Mouse (Mus musculus): ENCODE data around the gene Gm8369. TPM values are rescaled to one million over a fixed set of nuclear protein-coding genes. Genes with fewer than 3 reads are reported as not detected.
"Not testable (repeated sequence)": the region's sequence is repeated elsewhere in the genome, so short reads cannot be mapped to it uniquely, and the experiment has no call there.

Gene Gm8369
- 13.7 and 24.7 TPM in 2 replicates for total RNA-seq (2015; ENCODE audit: low replicate concordance)
- total RNA-seq (2017; ENCODE audit: low replicate concordance), result 8.3 and 21.9 TPM in 2 replicates

DNA sequence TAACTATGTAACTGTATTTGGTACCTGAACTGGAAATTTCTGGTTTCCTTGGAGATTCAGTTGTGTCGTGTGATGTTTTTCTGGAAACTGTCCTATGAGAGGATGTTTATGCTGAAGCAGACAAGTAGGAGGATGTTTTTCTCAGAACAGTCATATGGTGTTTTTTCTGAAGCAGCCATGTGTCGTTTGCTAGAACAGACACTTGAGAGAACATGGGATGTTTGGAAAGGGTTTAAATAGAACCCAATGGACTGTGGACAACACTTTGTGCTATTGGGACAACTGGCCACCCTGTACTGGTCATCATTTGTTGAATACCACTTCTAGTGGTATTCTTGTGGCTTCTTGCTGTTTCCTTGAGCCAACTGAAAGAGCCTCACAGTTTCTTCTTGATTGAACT, at the start of gene Gm8369:
Gene Gm8369, plus strand, starts transcription at position 193 of the 400 bp plus-strand sequence.
- ATAC-seq (replicated peaks; ENCODE audit: low FRiP score, poor library complexity, severe bottlenecking), result no peak

DNA sequence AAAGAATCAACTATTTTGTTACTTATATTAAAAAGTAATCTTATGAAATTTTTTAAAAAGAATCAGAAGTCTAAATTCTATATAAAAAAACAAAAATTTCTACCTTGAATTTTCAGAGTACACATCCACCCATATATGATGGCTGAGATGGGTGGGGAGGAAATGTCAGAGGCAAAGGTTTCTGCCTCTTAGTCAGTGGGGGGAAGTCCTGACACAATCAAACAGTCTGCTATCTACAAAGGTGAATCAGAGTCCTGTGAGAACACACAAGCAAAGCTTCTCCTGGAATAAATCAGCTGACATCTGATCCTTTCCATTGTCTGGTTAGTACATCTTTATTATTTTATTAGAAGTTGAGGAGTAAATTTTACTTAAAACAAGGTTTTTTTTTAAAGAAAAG, 42.4 kb upstream of the Gm8369 start, which contains the start of gene Ms4a4b:
Gene Ms4a4b, plus strand, starts transcription at position 216 of the 400 bp plus-strand sequence.
- ATAC-seq (replicated peaks; ENCODE audit: low FRiP score, poor library complexity, severe bottlenecking), result no peak

DNA sequence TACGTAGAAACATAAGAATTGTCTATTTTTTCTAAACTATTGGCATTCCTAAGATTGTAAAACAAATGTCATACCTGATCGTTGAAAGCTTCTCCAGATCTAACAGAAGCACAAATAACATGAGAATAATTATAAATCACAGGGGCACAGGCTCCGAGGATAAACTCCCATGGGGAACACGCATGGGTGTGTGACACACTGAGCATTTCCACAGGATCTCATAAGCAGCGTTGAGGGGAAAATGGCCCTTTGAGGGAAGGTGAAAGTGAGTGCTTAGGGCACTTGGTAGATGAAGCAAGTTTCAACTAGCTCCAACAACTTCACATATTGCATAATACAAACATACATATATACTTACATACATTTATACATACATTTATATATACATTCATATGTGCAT, 41.8 kb upstream of the Gm8369 start:
- ATAC-seq (replicated peaks; ENCODE audit: low FRiP score, poor library complexity, severe bottlenecking), result no peak

DNA sequence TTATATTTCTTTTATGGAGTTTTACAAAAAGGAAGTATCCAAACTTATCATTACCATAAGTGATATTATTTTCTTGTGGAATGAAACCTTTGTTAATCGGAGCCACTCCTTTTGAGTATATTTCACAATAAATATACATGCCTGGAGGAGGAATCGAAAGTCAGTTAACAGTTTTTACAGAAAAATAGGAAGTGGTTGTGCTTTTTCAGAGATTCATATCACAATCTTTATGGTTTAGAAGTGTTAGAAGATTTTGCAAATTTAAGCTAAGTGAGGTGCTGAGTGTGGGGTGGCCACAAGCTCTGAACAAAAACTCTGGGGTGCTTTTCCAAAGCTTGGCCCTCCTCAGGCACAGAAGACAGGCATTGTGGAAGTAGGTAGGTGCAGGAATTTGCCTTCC, 38.5 kb upstream of the Gm8369 start:
- ATAC-seq (replicated peaks; ENCODE audit: low FRiP score, poor library complexity, severe bottlenecking), result no peak

DNA sequence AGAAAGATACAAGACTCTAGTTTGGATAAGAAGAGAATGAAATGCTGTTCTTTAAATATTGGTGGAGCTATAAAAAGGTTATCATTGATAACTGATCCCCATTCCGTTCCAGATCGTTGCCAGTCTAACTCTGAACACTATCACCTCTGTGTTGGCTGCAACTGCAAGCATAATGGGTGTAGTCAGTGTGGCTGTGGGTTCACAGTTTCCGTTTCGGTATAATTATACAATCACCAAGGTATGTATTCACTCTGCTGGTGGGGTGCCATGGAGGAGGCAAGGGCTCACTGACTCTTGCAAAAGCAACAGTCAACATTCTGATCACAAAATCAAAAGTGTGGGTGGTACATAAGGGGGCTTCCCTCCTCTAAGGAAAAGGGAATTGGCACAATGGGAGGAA, 26.7 kb upstream of the Gm8369 start:
- ATAC-seq (replicated peaks; ENCODE audit: low FRiP score, poor library complexity, severe bottlenecking), result not testable (repeated sequence)

DNA sequence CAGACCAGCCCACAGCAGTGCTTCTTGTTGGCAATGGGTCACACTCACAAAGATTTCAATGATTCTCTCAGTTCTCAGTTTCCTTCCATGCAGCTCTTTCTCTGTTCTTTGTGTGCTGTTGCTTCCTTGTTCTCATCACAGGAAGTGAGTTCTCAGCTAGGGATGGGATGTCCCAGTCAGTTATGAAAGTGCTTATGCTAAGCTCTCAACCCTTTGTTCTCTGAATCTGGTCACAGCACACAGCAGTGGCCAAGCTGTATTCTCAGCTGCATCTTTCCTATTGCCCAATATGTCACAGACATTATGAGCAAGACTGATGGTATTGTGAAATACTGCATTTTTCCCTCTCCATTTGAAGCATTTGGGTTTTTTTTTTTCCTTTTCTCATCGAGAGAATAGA, 20.9 kb upstream of the Gm8369 start:
- ATAC-seq (replicated peaks; ENCODE audit: low FRiP score, poor library complexity, severe bottlenecking), result not testable (repeated sequence)

DNA sequence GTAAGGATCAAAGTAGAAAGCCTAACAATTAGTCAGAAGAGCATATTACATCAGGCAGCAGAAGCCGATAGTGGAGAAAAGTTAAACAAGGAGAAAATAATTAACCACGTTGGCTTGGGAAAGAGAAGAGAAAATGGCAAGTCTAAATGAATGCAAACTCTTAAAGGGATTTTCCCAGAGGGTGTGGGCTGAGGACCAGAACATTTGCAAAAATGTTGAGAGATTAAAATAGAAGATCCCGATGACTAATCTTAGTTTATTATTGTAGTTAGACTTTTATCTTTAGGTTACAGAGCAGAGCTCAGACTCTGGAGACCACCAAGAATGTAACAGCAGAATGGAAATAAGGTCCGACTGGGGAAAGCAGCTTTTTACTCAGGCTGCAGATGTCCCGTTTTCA, 19.3 kb upstream of the Gm8369 start:
- ATAC-seq (replicated peaks; ENCODE audit: low FRiP score, poor library complexity, severe bottlenecking), result no peak

DNA sequence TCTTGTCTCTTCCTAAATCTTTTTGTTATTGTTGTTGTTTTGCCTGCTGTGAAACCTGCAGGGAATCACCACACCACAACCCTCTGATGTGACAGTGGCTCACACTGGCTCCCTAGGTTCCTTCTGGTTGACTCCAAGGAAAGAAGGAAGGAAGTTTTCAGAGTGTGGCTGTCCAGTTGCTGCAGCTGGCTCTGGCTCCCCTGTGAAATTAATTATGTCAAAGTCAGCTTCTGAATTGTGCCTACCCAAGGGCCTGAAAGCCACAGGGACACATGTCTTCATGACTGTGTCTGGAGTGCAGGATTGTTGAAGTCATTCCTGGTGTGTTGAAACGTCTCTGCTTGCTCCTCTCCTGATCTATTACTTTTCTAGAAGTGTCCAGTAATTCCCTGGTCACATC, 17.4 kb upstream of the Gm8369 start:
- not testable (repeated sequence) for ATAC-seq (replicated peaks; ENCODE audit: low FRiP score, poor library complexity, severe bottlenecking)

DNA sequence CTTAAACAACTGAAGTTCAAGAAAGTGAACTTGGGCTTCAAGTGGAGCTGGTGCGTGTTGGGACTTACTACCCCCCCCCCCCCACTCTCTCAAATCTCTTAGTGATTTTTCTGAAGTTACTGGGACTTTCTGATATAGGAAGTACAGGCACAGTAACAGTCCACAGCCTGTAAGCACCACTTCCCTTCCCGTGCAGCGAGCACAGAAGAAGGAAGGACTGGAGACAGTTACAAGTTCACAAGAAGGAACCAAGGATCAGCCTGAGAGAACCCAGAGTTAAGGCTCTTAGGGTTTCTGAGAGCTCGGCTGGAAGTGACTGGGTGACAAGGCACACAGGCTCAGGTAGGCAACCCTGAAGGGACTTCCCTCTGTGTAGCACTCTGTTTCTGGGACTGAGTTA, 16.5 kb upstream of the Gm8369 start, which contains the start of gene Ms4a6c:
Gene Ms4a6c, plus strand, starts transcription at position 152 of the 400 bp plus-strand sequence.
- ATAC-seq (replicated peaks; ENCODE audit: low FRiP score, poor library complexity, severe bottlenecking), result not testable (repeated sequence)

DNA sequence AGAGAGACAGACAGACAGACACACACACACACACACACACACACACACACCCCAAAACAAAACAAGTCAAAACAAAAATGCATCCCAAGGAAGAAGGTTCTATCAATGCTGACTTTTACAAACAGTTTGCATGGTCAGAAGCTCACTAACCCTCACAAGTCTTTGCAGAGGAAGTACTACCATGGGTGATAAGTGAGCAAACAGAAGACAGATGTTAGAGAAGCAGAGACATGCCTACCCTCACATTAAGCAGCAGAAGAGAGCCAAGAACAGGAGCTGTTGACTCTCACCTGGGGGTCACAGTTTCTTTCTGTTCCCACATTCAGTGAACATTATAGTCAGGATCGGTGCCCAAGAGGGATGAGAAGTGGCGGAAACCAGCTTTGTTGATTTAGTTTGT, 6.0 kb upstream of the Gm8369 start:
- no peak for ATAC-seq (replicated peaks; ENCODE audit: low FRiP score, poor library complexity, severe bottlenecking)

DNA sequence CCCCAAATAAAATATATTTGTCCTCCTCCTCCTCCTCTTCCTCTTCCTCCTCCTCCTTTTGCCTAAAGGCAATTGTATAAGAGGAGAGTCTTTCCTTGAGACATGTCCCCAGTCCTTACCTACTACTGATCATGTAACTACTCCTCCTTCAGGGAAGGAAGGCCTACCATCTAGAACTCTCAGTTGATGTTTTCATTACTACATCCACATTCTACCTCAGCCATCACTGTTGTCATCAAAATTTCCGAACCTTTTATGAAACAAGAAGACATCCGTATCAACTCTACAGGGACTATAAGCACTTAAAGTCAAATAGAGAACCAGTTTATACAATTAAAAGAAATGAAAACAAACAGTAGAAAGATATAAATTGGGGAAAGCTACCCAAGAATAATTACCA, 3.1 kb upstream of the Gm8369 start:
- ATAC-seq (replicated peaks; ENCODE audit: low FRiP score, poor library complexity, severe bottlenecking), result no peak

DNA sequence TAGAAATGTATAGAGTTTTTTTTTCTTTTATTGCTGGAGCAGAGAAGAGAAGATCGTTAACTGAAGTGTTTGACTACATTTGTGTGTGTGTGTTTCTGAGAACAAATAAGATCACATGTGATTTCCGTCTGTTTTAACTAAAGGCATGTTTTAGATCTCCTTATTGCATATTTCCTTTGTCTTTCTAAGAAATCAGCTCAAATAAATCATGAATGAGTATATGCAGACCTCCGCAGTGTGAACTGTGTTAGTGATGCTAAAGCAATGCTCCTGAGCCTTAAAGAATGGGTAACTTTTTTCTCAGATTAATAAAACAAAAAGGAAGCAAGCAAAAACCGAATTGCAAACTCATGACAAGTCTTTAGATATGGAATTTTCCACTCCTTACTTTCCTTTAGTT, 1.8 kb upstream of the Gm8369 start:
- ATAC-seq (replicated peaks; ENCODE audit: low FRiP score, poor library complexity, severe bottlenecking), result no peak

DNA sequence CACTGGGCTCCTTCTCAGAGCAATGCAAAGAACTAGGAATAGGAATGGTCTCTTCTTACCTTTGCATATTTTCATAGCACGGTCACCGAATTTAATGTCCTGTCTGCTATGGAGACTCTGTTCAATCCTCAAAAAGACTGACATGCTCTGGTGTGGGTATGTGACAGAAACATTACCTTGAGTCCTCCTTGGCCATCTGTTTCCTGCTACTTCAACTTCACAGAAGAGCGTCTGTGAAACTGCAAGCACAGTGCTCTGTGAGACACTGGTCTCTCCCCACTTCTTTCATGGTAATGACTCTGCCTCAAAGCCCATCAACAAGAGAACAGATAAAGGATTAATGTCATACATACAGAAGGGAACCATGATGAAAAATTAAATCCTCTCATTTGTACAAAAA, 1.4 kb upstream of the Gm8369 start:
- no peak for ATAC-seq (replicated peaks; ENCODE audit: low FRiP score, poor library complexity, severe bottlenecking)

DNA sequence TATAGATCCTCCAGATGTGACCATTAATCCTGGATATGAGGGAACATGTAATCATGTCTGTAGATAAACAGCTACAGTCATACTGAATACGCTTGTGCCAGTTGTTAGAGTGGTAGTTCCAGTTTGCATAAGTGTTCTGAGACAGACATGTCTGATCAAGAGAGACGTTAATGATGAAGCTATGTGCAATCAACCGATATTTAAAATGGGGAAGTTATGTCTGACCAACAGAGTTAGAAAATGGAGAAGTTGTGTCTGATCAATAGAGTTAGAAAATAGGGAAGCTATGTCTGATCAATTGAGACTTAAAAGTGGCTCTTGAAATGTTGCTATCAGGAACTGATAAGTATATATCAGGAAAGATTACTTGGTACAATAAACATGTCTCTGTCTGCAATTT, 472 bp upstream of the Gm8369 start:
- ATAC-seq (replicated peaks; ENCODE audit: low FRiP score, poor library complexity, severe bottlenecking), result no peak

DNA sequence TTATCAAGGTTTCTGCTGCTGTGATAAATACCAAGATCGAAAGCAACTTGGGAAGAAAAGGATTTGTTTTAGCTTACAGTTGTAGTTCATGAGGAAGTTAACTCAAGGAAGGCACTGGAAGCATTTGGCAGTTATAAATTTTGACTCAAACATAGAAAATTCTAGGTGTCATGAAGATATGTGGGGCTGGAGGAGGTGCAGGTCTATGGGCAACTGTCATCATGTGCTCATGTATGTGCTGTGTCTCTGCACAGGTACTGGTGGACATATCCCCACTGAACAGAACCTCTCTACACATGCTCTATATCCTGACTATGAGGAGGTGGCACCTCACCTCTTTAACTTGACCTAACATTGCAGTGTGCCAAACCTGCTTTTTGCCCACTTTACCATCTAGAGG, 861 bp downstream of the Gm8369 start:
- ATAC-seq (replicated peaks; ENCODE audit: low FRiP score, poor library complexity, severe bottlenecking), result no peak

DNA sequence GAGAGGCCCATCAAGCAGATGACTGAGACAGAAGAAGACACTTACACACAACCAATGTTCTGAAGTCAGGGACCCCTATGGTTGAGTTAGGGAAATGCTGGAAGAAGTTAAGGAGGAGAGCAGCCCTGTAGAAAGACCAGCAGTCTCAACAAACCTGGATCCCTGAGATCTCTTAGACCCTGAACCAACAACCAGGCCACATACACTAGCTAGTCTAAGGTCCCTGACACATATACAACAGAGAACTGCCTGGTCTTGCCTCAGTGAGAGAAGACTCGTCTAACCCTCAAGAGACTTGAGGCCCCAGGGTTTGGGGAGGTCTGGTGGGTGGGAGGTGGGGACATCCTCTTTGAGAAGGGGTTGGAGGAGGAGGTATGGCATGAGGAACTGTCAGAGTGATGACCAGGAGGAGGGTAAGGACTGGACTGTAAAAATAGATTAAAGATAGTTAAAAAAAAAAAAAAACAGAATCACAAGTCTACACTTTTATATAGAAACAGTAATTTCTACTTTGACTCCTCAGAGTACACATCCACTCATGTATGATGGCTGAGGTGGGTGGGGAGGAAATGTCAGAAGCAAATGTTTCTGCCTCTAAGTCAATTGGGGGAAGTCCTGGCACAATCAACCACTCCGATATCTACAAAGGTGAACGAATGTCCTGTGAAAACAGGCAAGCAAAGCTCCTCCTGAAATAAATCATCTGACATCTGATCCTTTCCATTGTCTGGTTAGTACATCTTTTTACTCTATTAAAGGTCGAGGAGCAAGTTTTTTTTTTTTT, 5.9 kb downstream of the Gm8369 start:
- no peak for ATAC-seq (replicated peaks; ENCODE audit: low FRiP score, poor library complexity, severe bottlenecking)

DNA sequence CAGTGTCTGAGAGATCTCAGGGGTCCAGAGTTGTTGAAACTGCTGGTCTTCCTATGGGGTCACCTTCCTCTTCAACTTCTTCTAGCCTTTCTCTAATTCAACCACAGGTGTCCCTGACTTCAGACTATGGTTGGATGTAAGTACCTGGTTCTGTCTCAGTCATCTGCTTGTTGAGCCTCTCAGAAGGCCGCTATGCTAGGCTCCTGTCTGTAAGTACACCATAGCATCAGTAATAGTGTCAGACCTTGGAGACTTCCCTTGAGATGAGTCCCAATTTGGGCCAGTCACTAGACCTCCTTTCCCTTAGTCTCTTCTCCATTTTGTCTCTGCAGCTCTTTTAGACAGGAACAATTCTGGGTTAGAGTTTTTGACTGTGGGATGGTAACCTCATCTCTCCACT, 6.9 kb downstream of the Gm8369 start:
- ATAC-seq (replicated peaks; ENCODE audit: low FRiP score, poor library complexity, severe bottlenecking), result no peak

DNA sequence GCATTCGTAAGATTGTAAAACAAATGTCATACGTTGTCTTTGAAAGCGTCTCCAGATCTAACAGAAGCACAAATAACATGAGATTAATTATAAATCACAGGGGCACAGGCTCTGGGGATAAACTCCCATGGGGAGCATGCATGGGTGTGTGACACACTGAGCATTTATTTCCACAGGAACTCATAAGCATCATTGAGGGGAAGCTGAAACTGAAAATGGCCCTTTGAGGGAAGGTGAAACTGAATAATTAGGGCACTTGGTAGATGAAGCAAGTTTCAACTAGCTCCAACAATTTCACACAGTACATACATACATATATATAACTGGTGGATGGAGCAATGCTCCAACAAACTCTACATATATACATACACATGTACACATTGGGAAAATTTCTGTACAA, 8.8 kb downstream of the Gm8369 start:
- ATAC-seq (replicated peaks; ENCODE audit: low FRiP score, poor library complexity, severe bottlenecking), result no peak

DNA sequence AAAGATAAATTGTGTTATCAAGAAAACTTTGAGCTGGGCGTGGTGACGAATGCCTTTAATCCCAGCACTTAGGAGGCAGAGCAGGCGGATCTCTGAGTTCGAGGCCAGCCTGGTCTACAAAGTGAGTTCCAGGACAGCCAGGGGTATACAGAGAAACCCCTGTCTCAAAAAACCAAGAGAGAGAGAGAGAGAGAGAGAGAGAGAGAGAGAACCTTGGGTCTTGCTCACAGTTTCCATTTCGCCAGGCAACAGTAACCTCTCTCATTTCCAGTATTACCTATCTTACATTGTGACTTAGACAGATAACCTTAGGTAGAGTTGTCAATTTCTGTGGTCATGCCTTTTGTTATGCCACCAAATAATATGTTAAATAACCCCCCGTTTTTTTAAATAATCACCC, 10.6 kb downstream of the Gm8369 start:
- ATAC-seq (replicated peaks; ENCODE audit: low FRiP score, poor library complexity, severe bottlenecking), result no peak

DNA sequence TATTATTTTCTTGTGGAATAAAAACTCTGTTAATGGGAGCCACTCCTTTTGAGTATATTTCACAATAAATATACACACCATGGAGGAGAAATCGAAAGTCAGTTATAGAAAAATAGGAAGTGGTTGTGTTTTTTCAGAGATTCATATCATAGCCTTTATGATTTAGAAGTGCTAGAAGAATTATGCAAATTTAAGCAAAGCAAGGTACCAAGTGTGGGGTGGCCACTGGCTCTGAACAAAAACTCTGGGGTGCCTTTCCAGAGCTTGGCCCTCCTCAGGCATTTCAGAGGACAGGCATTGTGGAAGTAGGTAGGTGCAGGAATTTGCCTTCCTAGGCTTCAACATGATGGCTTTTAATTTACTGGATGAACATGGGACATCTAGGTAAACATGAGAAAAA, 11.6 kb downstream of the Gm8369 start:
- ATAC-seq (replicated peaks; ENCODE audit: low FRiP score, poor library complexity, severe bottlenecking), result not testable (repeated sequence)

DNA sequence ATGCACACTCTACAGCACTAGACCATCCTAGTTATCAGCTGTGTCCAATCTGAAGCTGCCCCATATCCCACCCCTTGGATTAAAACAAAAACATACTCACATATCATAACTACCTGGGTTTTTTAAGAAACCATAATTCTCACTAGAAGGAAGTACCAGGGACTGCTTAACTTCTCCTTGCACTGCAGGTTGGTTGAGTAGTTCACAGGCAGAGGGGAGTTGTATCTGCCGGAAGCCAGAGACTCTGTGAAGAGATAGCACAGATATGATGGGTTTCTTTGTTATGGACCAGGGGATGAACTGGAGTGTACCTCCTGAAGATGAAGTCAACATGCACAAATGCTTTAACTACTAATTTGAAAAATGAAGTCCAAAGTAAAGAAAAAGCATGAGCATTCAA, 15.1 kb downstream of the Gm8369 start:
- no peak for ATAC-seq (replicated peaks; ENCODE audit: low FRiP score, poor library complexity, severe bottlenecking)

DNA sequence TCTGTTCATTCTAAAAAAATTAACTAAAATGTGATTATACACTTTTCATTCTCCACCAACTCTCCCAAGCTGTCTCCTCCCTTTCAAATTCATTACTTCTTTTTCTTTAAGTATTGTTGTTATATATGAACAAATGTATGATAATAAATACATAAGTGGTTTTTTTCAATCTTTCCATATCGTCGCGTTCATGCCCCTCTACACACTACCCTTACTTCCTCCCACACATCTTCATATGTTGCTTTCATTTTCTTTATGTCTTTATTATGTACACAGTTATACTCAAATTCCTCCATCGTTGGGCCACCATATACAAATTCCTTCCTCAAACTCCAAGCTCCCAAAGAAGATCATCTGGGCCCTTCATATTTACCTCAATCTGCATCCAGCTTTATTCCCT, 15.6 kb downstream of the Gm8369 start:
- no peak for ATAC-seq (replicated peaks; ENCODE audit: low FRiP score, poor library complexity, severe bottlenecking)
